Mouse (Mus musculus) B cell, adult 2 months (primary cell): ENCODE measurements around the gene Samd8.
A peak's percentile ranks its signal among the peaks of the same experiment; 100 is the strongest.

ENCODE experiments used
- DNase-seq, 2 experiments: peaks; one replicate each; pipeline ENCODE4 v3.0.0; 2022

Gene Samd8

DNA sequence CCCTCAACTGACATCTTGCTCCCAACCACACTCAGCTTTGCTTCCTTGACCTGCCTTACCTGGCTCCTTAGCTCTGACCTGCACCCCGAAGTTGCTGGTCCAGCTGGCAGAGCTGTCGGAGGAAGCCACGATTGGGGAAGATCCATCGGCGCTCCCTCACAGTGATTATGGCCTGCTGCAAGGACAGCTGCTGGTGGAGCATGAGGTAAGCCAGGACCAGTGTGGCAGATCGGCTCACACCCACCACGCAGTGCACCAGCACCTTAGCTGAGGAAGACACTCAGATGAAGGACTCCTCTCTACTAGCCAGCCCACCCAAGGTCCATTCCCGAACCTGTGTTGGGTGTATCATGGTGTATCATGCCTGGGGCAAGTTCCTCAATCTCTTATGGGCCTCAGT lies 4.1 kb upstream of the Samd8 start:
- no peak for DNase-seq

DNA sequence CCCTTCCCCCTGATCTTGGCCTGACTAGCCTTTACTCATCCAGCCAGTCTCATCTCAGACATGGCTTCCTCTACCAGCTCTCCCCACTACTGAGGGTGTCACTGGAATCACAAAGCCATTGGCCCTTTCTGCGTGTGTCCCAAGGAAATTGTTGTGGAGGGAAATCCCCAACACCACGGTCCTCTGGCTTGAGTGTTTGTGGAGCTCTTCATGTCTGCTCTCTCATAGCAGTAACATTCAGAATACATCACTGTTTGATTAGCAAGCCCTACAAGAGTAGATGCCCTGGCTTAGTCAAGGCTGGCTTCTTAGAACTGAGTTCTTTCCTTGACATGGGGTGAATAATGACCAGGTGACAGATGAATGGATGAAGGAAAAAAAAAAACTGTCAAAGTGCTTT lies 3.5 kb upstream of the Samd8 start:
- no peak for DNase-seq

DNA sequence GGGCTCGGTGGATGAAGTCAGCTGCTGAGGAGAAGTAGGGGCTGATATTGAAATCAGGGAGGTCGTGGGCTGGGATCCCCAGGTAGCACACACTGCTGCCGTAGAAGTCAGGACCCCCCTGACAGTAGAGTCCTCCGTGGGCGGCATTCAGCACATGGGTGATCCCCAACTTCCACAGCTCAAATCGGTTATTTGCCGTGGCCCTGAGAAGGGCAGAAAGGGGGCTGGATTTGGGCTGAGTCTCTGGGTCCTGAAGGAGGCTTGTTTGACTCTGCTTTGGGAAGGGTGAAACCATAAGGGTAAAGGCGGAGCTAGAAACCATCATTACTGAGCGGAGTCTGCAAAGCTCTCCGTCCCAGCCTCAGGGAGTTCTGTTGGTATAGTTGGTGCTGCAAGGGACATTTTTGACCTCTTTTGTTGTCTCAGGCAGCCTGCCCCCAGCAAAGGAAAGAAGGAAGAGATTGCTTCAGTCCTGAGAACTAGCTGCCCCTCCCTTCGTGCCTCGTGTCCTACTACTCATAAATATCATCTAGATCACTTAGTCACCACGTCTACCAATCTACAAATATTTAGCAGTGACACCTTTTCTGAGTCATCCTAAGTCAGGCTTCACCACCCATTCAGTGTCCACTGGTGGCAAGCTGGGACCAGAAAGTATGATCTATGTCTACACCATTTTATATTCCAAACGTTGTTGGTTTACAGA lies 2.7 kb upstream of the Samd8 start:
- DNase-seq, result no peak

DNA sequence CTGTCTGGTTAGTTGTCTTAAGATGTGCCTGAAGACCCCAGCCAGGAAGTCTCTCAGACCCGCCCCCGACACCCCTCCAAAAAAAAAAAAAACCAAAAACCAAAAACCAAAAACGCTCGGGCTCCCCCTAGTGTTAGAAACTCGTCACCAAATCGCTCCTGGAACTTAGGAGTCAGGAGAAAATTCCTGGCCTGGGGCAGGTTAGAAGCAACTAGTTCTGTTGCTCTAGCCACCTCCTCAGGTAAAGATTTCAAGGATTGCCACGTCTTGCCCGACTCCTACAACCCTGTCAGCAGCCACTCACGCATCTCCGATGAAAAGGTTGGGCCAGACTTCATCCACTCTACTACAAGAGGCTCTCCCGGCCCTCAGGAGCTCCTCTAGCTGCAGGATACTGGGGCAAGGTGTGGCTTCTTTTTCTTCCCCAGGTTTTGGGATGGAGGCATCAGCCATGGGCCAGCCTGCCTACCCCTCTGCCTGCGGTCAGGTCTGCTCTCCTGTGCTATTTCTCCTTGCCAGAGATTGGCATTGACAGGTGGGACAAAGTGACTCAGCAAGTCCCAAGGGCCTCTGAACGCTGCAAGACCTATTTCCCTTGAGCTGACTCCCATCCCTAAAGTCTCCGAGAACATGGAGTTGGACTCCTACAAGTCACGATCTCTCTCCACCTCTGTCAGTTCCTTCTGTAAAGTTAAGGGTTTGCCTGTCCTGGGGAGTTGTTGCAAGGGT lies 2.0 kb upstream of the Samd8 start:
- peak; percentile 56 to 57 for DNase-seq

DNA sequence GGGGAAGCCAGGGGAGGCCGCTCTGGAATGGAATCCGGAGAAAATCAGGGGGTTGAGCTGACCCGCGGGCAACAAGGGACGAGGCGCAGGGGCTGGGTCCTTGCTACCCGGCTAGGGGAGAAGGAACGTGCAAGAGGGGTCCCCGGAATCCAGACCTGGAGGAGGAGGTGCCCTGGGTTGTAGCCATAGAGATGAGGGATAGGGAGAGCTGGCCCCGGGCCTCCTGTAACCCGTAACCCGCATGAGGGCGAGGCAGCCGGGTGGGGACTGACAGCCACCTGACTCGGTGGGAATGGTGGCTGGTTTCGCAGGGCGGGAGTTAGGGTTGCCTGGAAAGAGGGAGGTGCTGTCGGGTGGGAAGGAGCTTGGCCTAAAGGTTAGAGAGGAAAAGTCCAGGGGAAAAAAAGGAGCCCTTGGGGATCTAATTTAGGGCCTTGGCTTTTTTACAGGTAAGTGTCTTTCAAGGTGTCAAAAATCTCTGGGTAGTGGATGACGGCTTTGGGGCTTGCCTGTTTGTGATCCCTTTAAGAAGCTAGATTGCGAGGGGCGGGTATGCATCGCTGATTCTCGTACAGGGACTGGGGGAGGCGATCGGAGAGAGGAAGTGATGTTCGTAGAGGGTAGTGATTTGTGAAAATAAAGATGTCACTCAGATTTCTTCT lies 681 bp downstream of the Samd8 start, which contains the start of gene Dusp13:
TSS of gene Dusp13 (minus strand) at position 301 of the 662 bp plus-strand sequence.
- peak; percentile 66 to 71 for DNase-seq

DNA sequence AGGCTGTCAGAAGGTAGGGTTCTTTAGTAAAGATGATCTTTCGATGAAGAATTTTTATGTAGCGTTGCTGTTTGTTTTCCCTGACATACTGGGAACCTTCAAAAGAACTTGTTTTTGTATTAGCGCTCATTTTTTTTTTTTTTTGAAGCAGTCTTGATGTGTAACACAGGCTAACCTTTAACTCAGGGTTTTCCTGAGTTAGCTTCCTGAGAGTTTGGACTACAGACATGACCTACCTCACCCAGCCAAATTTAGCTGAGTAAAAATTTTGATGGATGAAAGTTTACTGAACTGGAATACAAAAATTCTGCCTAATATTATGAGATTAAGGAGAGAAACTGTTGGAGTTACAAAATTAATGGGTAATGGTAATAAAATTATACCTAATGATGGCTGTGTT lies 2.1 kb downstream of the Samd8 start:
- DNase-seq, result no peak

DNA sequence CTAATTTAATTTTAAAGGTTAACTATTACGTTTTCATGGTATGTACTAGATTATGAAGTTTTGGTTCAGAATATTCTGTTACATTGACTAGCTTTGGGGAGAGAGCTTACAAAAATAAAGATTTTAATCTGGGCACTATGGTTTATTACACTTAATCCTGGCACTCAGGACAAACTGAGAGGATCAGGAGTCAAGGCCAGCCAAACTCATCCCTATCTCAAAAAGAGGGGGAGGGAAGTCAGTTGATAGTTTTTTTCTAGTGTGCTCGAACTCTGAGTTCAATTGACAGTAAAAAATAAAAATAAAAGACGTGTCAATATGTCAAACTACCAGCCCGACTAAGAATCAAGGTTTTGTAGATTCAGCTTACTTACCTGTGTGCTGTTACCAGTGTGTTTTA lies 3.0 kb downstream of the Samd8 start:
- no peak for DNase-seq

DNA sequence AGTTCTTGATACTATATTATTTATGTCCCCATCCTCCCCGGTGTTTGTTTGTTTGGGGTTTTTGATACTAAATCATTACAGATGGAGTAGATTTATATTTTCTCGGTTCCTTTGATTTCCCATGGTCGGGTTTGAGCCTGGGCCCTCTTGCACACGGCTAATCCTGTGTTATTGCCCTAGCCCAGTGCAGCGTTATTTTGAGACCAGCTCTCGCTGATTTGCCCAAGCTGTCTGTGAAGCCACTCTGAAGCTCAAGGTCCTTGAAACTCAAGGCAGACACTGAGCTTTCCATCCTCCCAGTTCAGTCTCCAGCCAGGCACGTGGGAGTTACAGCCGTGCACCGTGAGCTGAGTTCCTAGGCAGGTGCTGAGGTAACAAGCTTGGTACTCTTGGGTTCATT lies 11.2 kb downstream of the Samd8 start:
- no peak for DNase-seq

DNA sequence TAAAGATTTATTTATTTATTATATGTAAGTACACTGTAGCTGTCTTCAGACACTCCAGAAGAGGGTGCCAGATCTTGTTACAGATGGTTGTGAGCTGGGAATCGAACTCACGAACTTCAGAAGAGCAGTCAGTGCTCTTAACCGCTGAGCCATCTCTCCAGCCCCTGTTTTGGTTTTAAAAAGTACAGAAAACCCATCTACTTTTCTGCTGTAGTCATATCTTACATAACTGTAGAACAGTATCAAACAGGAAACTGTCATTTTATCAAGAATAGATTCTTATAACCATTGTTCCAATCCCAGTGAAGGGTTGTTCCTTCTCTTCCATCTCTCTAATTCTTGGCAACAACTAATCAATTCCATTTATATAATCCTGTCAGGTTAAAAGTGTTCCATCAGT lies 13.4 kb downstream of the Samd8 start:
- no peak for DNase-seq

DNA sequence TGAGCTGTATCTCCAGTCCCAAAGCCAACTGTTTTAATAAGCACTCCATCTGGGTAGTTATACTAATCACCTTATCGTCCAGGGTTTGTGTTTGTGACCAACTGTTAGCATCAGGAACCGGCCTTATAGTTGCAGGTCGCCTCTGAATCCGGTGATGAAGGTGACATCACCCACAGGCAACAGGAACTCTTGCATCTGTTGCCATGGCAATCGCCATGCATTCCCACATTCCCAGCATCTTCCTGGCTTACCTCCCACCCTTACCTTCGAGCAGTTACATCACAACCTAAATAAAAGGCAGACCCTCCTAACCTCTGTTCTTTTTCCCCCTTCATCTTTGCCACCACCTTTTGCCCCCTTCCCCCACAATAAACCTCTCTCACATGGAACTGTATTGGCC lies 14.3 kb downstream of the Samd8 start:
- no peak for DNase-seq

DNA sequence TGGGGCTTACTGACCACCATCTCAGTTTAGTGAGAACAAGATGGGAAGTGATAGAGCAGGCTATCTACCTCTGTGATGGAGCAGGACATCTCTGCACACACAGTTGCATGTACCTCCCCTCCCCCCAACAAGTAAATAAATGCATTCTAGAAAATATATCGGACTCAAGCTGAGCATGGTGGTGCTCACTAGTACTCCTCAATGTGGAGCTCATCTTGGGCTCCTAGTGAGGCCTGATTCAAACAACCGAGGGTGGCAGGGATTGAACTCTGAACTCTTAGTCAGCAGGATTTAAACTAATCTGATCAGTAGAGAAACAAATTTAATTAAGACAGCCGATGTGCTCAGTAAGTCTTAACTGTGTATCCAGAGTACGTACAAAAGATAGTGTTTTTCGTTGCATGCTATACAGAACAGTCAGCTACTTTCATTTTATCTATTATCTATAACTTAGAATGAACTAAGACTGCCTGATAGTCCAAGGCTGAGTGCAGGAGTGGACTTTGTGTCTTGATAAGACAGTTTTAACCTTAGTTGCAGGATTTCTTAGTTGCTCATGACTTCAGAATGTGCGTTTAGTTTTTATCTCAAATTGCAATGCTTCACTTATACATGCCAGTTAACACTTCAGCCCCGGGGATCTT lies 15.5 kb downstream of the Samd8 start:
- DNase-seq, result no peak

DNA sequence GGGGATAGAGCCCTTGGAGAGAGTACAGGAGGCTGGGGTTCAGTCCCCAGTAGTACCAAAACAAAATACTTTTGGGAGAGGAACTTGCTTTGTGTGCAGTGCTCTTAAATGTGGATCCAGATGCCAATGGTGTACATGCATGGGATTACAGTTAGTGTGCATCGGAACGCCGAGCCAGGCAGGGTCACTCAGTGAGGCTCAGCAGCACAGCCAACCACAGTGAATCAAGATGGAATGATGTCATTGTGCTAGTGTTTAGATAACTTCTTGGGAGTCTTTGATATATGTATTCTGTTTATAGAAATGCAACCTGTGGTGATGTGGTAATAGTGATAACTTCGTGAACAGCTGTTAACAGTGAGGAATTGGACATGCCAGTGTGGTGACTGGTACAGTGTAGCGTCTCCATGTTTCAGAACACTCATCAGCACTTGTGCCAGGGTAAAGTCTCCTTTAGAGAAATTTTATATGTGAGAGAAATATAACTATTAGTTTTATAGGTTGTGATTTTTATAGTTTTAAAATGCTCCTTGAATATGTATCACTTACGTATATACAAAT lies 16.1 kb downstream of the Samd8 start:
- DNase-seq, result no peak

DNA sequence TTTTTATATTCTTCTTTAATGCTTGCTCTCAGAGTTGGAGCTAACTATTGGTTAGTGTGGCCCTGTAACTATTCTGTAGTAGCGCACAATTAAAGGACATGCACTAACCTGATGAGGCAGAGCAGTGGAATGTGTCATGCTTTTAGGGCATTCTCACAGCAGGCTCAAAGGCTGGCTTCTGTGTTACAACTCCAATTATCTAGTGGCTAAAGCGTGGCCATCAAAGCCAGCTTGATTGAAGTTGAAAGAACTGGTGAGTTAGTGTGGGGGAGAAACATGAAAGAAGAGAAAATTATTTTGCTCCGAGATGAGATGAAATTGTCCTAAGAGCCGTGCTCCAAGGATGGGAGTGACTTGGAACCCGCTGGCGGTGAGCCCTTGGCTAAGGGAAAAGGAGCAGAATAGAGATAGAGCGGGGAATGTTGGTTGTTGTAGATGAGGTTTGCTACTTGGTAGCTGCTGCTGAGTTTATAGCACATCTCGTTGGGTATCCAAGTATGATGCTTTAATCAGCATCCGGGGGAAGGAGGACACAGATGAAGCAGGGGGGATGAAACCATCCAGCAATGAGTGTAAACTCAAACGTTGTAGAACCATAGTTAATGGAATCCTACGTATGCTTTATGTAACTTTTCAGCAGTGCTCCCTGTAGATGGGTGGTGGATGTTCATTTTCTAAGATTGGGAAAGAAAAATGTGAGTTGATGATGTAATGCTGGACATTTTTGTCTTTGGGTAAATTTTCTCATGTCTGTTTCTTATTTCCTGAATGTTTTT lies 22.4 kb downstream of the Samd8 start:
- DNase-seq, result no peak

DNA sequence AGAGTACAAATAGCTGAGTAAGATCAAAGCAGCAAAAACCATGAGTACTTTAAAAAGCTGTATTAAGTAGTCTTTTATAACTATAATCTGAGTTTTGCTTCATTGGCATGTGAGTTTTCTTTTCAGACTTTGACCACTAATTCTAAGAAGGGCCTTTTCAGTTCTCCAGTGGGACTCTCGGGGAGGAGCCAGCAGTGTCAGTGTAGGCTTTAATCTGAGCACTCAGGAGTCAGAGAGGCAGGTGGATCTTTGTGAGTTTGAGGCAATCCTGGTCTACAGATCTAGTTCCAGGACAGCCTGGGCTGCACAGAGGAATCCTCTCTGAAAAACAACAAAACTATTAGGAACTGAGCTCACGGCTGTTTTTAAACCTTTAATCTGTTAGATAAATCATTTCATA lies 23.6 kb downstream of the Samd8 start:
- no peak for DNase-seq

DNA sequence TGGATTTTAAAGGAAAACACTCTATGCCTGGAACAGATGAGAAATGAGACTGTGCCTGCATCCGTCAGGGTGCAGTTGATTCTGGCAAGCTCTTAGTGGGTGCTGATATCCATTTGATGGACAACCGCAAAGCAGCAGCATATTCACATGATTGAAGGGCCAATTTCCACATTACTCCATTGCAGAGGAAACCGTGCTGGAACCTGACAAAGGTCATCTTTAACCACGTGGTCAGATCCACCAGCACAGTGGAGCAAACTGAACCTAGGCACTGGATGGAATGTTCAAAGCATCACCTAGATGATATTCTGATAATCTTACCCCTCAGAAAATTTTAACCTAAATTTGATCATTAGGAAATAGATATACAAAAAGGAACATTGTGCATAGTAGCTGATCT lies 25.9 kb downstream of the Samd8 start:
- no peak for DNase-seq

DNA sequence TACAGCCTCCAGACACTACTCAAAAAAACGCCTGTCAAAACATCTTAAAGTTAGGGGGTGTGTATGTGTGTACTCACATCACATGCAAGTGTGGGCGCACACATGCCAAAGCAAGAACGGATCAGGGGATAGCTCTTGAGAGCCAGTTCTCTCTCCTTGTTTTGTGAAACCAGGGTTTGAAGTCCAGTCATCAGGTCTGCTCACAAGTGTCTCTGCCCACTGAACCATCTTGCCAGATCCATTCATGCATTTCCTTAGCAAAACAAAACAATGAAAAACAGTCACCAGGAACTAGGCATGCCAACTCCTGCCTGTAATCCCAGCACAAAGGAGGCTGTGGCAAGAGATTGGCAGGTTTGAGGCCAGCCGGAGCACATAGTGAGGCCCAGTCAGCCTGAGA lies 36.2 kb downstream of the Samd8 start:
- no peak for DNase-seq

DNA sequence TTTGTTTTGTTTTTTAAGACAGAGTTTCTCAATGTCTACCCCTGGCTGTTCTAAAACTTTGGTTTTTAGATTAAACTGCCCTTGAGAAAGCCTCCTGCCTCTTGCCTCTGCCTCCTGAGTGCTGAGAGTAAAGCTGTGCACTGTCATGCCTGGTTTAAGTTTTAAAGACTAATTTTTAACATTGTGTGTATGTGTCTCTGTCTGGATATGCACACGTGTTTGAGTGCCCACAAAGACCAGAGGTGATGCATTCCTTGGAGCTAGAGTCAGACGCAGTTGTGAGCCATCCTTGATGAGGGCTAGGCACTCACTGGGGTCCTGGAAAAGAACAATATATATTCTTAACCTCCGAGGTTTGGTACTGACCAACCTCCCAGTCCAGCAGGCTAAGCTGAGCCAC lies 37.0 kb downstream of the Samd8 start:
- DNase-seq, result no peak

DNA sequence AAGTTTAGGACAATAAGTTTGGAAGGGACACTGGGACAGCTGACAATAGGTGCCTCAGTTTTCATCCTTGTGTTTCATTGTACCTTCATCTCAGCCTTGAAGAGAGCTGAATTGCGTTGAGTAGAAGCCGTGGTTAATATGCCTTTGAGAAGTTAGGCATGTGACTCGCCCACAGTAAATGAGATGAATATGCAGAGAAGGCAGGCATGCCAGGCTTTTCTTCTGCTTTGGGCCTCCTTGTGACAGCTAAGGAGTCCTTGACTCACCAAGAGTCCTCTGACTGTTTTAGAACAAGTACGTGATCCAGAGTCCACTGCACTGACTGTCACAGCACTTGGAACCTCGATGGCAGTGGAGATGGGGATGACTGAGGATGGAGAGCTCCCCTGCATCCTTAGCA lies 37.8 kb downstream of the Samd8 start:
- DNase-seq, result no peak

DNA sequence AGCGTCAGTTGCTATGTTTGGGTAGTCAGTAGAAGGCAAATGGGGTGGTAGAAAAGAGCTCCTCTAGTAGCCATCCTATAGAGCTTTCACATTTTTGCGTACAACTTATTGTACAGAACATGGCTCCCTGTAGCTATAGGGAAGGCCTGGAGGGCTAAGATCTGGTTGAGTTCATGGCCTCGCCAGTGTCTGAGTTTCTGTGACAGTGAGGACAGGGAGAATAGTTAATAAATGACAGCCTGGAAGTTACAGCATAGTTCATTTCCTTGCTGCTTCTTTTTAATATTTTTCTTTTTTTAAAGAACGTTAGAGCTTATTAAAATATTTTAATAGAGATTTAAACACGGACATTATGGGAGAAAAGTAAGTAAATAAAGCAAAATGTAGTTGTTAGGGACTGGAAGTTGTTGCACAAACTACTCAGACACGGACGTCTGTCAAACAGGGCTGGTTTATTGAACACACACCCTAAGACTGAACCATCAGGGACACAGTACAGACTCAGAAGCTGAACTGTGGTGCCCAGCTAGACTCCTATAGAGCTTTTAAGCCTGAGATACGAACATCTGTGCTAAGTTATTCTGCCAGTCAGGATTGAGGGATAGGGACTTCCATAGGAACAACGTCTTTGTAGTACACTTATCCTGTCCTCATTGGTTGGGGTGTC lies 40.4 kb downstream of the Samd8 start:
- no peak for DNase-seq

DNA sequence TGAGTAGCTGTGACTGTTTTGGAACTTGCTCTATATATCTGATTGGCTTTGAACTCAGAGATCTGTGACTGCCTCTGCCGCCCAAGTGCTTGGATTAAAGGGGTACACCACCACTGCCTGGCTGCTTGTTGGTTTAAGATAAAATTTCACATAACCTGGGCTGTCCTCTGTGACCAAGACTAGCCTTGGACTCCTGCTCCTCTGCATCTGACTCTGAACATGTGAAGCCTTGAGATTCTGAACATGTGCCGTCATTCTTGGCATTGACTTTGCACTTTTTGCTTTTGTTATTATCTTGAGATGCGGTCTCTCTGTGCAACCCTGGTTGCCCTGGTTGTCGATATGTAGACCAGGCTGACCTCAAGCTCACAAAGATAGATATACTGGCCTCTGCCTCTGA lies 41.4 kb downstream of the Samd8 start:
- DNase-seq, result no peak

DNA sequence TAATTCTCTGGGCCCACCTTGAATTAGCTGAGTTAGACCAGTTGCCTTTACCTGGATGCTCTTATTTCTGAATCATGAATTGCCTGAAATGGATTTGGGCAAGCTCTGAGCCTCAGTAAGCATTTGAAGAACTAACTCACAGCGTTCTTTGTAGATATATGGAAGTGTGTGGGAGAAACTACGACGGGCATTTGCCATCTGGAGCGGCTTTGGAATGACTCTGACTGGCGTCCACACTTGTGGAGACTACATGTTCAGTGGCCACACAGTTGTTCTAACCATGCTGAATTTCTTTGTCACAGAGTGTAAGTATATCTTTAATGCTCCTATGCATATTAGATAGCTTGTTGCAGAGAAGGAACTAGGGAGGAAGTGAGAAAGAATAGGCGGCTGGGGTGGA lies 41.9 kb downstream of the Samd8 start:
- DNase-seq, result no peak

DNA sequence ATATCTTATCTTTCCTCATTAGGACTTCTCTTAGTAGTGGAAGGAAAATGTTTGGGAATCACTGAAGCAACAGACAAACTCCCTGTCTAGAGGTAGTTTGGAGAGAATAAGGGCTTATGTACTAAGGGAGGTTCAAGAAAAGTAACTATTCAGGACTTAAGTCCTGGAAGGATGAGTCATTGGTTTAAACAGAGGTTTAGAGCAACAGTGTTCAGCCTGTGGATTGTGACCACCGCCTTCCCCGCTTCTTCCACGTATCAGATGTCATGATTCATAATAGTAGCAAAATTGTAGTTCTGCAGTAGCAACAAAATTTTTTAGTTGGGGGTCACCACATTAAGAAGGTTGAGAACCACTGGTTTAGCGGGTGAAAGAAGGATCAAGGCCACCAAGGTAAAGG lies 50.3 kb downstream of the Samd8 start:
- DNase-seq, result no peak
